Mouse (Mus musculus) C2C12 (cell line): ENCODE data around the gene Wnt3.

ENCODE experiments used
- CTCF ChIP-seq: IDR thresholded peaks from one replicate; pipeline ENCODE4 v1.5.1; 2011; ENCODE audit not compliant: control insufficient read depth, insufficient read depth, insufficient read length
- MAX ChIP-seq: IDR thresholded peaks from one replicate; pipeline ENCODE4 v1.6.1; 2011; ENCODE audit warnings: mild to moderate bottlenecking, control low read depth

DNA sequence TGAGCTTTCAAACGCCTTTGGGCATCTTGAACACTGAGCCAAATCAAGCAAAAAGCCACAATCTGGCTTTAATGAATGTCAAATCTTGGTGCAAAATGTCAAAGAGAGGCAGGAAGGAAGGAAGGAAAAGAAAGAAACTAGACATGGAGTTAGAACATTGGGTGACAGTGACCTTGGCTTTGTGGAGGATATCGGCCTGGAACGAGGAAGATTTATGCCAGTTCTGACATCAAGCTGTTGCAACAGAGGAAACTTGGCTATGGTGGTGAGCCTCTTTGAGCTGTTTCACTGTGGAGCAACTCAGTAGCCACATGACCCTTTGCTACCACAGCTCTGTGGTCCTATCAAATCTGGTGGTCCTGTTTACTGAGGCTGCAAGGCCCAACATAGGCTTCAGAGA is 23.3 kb upstream of the Wnt3 start:
- TF ChIP-seq MAX = no peak
- TF ChIP-seq CTCF = no peak
